Mouse (Mus musculus): ENCODE results near the gene Scfd2.
A peak's percentile ranks its signal among the peaks of the same experiment; 100 is the strongest.

Gene Scfd2

GRCm38 (mm10) chr5:74162013-74162412, 369.5 kb downstream of the Scfd2 start:
- DNase-seq = no peak

GRCm38 (mm10) chr5:74161297-74161926, 370.1 kb downstream of the Scfd2 start:
- peak; percentile 81 to 90 for DNase-seq

- no peak for DNase-seq
Observed at GRCm38 (mm10) chr5:74160349-74160748, 371.2 kb downstream of the Scfd2 start.

DNA sequence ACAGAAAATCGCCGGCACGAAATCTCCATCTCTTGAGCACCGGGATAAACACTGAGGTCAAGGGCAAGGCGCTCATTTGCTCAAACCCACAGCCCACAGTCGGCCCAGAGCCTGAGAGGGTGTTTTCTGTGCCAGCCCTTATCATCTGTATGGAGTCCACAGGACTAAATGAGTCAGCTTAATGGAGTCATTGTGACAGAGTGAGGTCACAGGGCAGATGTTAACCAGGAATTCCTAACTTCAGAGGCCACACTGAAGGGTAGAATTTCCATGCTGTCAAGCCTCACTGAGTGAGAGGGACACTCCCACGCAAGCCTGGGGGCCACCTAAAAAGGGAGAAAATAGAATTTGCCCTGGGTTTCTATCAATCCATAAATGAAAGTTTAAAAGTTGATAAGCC, 371.7 kb downstream of the Scfd2 start:
- no peak for DNase-seq

DNA sequence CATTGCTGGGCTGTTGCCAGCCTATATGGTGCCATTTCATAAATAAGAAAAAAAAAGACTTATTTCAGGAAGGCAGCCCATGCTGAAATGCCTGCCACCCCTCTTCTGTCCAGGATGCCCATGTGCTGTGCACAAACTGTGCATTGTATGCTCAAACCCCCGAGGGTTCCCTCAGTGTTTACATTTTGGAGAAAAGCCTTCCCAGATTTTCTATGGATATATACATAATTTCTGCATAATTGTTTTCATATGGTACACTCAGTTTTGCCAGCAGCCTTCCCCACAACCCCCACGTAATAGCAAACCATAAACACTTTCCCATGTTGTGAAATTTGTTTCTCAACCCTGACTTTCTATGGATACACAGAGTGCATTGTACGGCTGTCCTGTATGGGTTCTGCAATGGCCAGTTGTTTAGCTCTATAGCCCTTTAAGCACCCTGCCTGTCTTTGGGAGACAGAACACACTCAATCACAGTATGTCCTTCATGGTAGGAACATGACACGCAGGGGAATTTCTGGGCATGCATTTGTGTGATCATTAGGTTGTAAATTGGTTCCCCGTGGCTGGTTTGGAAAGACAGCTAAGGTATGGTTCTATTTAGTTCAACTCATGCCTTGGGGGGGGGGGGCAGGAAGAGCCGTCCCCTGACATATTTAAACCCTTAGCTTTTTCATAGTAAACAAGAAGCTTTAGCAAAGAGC, 372.5 kb downstream of the Scfd2 start:
- DNase-seq = no peak

DNA sequence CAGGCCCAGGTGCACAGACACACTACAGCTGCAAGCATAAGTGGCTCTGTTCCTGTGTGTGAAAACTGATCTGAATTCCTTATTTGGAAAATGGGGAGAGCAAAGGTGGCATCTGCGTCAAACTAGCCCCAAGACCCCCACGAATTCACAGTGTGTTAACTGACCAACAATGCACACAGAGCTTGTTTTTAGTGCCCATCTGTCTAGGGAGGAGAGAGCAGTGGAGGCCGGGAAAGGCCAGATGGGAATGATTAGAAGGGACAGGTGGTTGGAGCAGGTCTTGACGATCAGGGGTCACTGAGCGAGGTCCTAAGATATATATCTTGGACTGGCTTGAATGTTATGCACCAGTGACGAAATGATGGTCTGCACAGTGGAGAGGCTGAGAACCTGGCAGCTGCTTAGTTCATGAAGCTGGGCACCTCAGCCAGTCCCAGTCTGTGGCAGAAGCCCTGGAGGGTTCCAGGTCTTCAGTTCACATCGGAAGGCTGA, 375.7 kb downstream of the Scfd2 start:
- no peak for DNase-seq

All from lung, postnatal 4 days (tissue).